Mouse (Mus musculus) liver, embryonic 16.5 days (tissue): ENCODE measurements around the gene Trmt6. TPM values are rescaled to one million over a fixed set of nuclear protein-coding genes. Genes with fewer than 3 reads are reported as not detected.

Experiments
- ATAC-seq: fragments of 200-750 bp; cut with Nextera tagmentation; 2 replicates; pipeline ENCODE4 v1.8.0; 2017; ENCODE audit warnings: low read depth, mild to moderate bottlenecking, moderate number of reproducible peaks, moderate library complexity
- H3K27ac ChIP-seq: fragments of 300-500 bp; sonication (generic); 2 replicates; pipeline ENCODE4 v1.5.1; 2014; ENCODE audit warnings: mild to moderate bottlenecking, low read length
- H3K27me3 ChIP-seq: fragments of 300-500 bp; sonication (generic); 2 replicates; pipeline ENCODE4 v1.6.1; 2014; ENCODE audit warnings: low read depth, low read length, mixed read lengths; ENCODE audit not compliant: control insufficient read depth, insufficient read depth
- H3K36me3 ChIP-seq: fragments of 300-500 bp; sonication (generic); 2 replicates; pipeline ENCODE4 v1.6.1; 2014; ENCODE audit warnings: mild to moderate bottlenecking; ENCODE audit not compliant: control insufficient read depth, insufficient read depth
- H3K4me1 ChIP-seq: fragments of 300-500 bp; sonication (generic); 2 replicates; pipeline ENCODE4 v1.6.1; 2014; ENCODE audit warnings: low read depth, low read length, mixed read lengths; ENCODE audit not compliant: control insufficient read depth
- H3K4me2 ChIP-seq: fragments of 300-500 bp; sonication (generic); 2 replicates; pipeline ENCODE4 v1.6.1; 2014; ENCODE audit warnings: low read depth, low read length, mixed read lengths
- H3K4me3 ChIP-seq: fragments of 300-500 bp; sonication (generic); 2 replicates; pipeline ENCODE4 v1.5.1; 2014; ENCODE audit warnings: low read depth, mild to moderate bottlenecking, low read length
- H3K9ac ChIP-seq: fragments of 300-500 bp; sonication (generic); 2 replicates; pipeline ENCODE4 v1.6.1; 2014; ENCODE audit warnings: low read depth, low read length
- H3K9me3 ChIP-seq: fragments of 300-500 bp; sonication (generic); replicated peaks from 2 replicates; pipeline ENCODE4 v1.6.1; 2016; ENCODE audit warnings: low read length; ENCODE audit not compliant: control insufficient read depth
- WGBS: fragments of 180-500 bp; shearing (Covaris S2); extraction: QIAGEN DNeasy Blood & Tissue Kit; methylation state at CpG from one replicate; pipeline ENCODE4 v1.1.7; 2014; ENCODE audit not compliant: insufficient replicate concordance; 5-methylcytosine and 5-hydroxymethylcytosine counted together
- polyA plus RNA-seq: library from polyadenylated mRNA; unstranded; fragments of >200 nt; fragmentation: Nextera tagmentation; extraction: Ambion mirVana; gene quantifications from 2 replicates; pipeline ENCODE4 v1.2.1, GENCODE M21; 2015

Trmt6 gene
- polyA plus RNA-seq, 1 experiment from 2014 or later, result 10.3 TPM

GRCm38 (mm10) chr2:132770822-132771221 is 45.0 kb downstream of the Trmt6 start:
- H3K9me3 ChIP-seq, result no peaks in the 10 kb centered on the region
- H3K4me2 ChIP-seq, result no peak overlapping the region
- H3K27ac ChIP-seq, result no peak overlapping the region
- H3K27me3 ChIP-seq, result no peaks in the 10 kb centered on the region
- no peak for ATAC-seq
- H3K4me3 ChIP-seq, result no peak overlapping the region
- 48% methylated on average over 1 of the region's 1 CpGs for WGBS
- H3K4me1 ChIP-seq, result no peaks in the 10 kb centered on the region
- no peak overlapping the region for H3K9ac ChIP-seq
- H3K36me3 ChIP-seq, result no peaks in the 10 kb centered on the region

- Histone ChIP-seq H3K4me2 (no peak overlapping the region), H3K27me3 (no peaks in the 10 kb centered on the region), H3K27ac (no peak overlapping the region), H3K9ac (no peak overlapping the region), H3K4me1 (no peaks in the 10 kb centered on the region), H3K36me3 (no peaks in the 10 kb centered on the region), H3K4me3 (no peak overlapping the region), H3K9me3 (no peaks in the 10 kb centered on the region)
- no peak for ATAC-seq
- WGBS, result 57% methylated on average over 5 of the region's 5 CpGs
Observed at GRCm38 (mm10) chr2:132757911-132758310, 57.9 kb downstream of the Trmt6 start.

Other genes starting within 250 kb of the Trmt6 start
- 69.8 and 70.6 TPM in 2 replicates for gene Gpcpd1, start 228.3 kb downstream of the Trmt6 start, polyA plus RNA-seq
- gene Shld1, start 129.1 kb downstream of the Trmt6 start, polyA plus RNA-seq, result 9.8 and 10.4 TPM in 2 replicates
- 0.09 and 0.73 TPM in 2 replicates for gene Chgb, start 34.8 kb downstream of the Trmt6 start, polyA plus RNA-seq
- gene Mcm8, start 86 bp upstream of the Trmt6 start, polyA plus RNA-seq, result 4.8 and 5.1 TPM in 2 replicates
- gene Crls1, start 30.6 kb upstream of the Trmt6 start, polyA plus RNA-seq, result 2.4 and 2.5 TPM in 2 replicates
- 0.88 and 0.90 TPM in 2 replicates for gene Lrrn4, start 64.8 kb upstream of the Trmt6 start, polyA plus RNA-seq
- 0.21 TPM in 1 of 2 replicates, not detected in the other for gene Fermt1, start 129.9 kb upstream of the Trmt6 start, polyA plus RNA-seq